Mouse (Mus musculus) kidney, postnatal 4 days (tissue): ENCODE measurements around the gene Ssb.
"Not testable (repeated sequence)": the region's sequence is repeated elsewhere in the genome, so short reads cannot be mapped to it uniquely, and the experiment has no call there.

ENCODE experiments used
- DNase-seq, 2 experiments: peaks; one replicate each; pipeline ENCODE4 v3.0.0; 2021; ENCODE audit warnings: mixed read lengths in 2 of 2

Gene Ssb

DNA sequence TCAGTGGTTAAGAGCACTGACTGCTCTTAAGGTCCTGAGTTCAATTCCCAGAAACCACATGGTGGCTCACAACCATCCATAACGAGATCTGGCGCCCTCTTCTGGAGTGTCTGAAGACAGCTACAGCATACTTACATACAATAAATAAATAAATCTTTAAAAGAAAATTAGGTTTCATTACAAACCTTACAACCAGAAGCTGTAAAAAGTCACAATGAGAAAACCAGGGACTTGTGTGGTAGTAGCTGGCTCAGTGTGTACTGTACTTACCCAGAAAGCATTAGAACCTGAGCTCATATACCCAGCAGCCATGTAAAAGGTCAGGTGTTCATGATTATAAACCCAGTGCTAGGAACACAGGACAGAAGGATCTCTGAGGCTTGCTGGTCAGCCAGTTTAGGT lies 22.6 kb downstream of the Ssb start:
- DNase-seq: no peak

DNA sequence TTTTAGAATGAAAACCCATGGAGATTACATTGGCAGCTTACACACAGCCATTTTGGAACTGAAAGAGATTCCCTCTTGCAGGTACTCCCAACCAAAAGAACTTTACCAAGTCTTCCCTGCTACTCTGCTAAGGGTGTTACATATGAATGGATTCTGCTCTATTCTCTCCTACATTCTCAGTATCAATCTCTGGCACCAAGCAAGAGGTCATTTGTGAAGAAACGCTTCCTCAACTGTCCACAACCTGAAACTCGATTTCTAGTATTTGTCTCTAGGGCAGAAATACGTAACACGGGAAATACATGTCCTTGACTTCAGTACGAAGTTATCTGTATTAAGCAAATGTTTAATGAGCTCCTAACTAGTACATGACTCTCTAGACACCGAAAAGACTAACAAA lies 23.2 kb downstream of the Ssb start:
- DNase-seq: no peak

DNA sequence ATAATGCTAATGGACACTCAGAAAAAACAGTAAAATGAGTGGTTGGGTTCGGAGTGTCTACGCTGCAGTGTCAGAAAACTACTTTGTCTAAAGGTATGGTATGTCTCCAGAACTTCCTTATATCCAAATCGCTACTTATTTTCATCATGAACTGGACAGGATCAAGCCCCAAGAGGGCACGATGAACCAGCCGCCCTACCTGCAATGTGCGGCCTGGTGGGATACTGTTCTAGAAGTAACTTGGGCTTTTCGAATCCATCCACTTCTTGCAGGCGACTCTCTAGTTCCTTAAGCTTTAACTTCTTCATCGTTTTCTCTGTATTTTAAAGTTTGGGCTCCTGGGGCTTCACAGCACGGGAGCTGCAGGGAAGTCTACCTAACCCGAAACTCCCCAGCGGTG lies 23.7 kb downstream of the Ssb start:
- DNase-seq: no peak

- peak; percentile 93 to 96 for DNase-seq
Observed at GRCm38 (mm10) chr2:69885451-69886305, 24.3 kb downstream of the Ssb start, which contains the start of gene Mettl5. Mettl5 (minus strand) TSS chr2:69885615.

DNA sequence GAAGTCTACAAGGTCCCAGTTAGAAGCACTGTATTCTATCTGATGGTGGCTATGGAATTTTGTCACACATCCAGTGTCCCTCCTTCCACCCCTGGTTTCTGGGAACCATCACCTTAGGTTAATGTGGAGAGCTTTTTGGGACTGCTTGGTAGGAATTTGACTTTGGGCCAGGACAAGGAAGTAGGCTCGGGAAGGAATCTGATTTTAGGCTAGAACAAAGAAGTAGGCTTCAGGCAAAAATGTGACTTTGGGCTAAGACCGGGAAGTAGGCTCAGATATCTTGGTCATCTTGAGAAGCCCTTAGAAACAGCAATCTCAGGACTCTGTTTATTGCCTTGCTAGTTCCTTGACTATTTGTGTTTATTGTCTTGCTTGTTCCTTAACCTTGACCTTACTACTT lies 27.6 kb downstream of the Ssb start:
- no peak for DNase-seq

GRCm38 (mm10) chr2:69890843-69891242 lies 29.5 kb downstream of the Ssb start:
- DNase-seq: no peak

- no peak for DNase-seq
Observed at GRCm38 (mm10) chr2:69893145-69893544, 31.8 kb downstream of the Ssb start.

DNA sequence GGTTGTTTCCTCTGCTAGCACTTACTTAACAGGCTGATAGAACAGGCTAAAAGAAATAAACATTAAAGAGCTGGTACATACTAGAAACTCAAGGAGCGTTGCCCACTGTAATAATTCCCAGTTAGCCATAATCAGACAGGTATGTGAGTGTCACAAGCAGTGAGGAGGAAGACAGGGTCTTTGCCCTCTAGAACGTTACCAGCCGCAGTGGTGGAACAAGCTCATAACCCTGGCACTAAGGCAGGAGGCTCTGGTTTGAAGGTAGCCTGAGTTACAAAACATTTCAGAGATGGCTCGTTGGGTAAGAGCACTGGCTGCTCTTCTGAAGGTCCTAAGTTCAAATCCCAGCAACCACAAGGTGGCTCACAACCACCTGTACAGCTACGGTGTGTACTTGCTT lies 32.5 kb downstream of the Ssb start:
- no peak for DNase-seq

DNA sequence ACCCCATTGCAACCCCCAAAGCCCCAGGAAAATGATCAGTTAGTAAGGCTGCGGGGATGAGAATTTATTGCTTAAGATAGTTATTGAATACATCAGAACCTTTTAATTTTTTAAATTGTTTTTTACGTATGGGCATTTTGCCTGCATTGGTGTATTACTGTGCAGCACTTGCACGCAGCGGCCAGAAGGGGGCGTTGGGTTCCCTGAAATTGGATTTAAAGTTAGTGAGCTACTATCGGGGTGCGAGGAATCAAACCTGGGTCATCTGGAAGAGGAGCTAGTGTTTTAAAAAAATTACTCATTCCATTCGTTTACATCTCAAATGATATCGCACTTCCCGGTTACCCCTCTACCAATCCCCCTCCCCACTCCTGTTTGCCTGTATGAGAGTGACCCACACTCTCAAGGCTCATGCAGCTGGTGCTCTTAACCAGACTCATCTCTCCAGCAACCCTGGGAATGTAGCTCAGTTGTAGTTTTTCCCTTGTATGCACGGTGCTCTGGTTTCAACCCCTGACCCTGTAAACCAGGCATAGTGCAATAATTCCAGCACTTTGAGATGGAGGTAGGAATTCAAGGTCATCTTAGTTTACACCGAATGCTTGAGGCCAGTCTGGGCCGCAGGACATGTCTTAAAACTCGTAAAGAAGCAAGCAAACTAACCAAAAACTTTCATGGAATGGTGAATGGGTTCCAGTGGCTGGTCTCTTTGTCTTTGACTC lies 34.3 kb downstream of the Ssb start:
- peak in 1 of 2 experiments; percentile 14 for DNase-seq

DNA sequence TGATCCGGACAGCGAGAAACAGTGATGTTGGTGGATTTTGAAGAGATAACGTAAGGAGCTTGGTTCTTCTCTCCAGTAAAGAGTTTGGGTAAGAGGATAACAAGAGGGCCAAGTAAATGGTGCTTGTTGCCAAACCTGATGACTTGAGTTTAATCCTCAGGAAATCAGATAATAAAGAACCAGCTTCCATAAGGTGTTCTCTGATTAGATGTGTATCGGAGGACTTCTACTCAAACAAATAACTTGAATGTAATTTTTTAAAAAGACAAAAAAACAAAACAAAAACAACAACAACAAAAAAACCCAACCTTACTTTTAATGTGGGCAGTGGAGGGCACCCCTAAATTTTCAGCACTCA lies 34.8 kb downstream of the Ssb start:
- no peak for DNase-seq

DNA sequence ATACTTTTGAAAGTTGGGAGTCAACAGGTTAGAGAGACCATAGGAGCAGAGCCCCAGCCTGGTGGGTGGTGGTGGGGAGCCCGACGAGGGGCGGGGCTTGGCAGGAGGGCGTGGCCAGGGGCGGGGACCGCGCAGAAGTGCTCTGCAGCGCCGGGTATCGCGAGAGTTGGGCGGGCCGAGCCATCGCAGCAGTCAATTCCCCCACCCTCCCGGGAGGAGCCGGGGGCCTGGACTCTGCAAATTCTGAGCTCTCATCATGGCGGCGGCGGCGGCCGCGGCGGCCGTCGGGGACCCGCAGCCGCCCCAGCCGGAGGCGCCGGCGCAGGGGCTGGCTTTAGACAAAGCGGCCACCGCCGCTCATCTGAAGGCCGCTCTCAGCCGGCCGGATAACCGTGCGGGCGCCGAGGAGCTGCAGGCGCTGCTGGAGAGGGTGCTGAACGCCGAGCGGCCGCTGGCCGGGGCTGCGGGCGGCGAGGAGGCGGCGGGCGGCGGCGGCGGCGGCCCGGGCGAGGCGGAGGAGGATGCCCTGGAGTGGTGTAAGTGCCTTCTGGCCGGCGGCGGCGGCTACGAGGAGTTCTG lies 35.8 kb downstream of the Ssb start, which contains the start of gene Ubr3:
TSS of gene Ubr3 (plus strand) at position 208 of the 579 bp plus-strand sequence.
- peak; percentile 100 for DNase-seq

- DNase-seq: peak; percentile 61 to 78
Observed at GRCm38 (mm10) chr2:69897618-69898575, 36.5 kb downstream of the Ssb start.

- no peak for DNase-seq
Observed at GRCm38 (mm10) chr2:69903541-69903940, 42.2 kb downstream of the Ssb start.

GRCm38 (mm10) chr2:69907394-69907793 lies 46.0 kb downstream of the Ssb start:
- DNase-seq: not testable (repeated sequence)

DNA sequence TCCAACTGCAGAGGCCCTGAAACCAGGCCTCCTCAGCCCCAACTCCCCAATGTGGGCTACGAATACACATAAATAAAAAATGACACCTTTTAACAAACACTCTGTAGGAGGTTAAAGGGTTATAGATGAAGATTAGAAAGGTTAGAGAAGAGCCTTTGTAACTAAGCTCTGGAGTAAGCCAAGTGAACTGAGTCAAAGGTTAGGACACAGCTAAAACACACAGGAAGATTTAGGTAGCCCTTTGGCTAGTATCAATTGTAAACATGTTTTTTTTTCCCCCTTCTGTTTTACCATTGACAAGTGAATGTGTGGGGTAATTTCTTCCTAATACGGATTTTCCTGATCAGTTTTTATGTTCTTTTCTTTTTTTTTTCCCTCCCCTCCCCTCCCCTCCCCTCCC lies 51.4 kb downstream of the Ssb start:
- no peak for DNase-seq

- DNase-seq: no peak
Observed at GRCm38 (mm10) chr2:69917301-69917700, 55.9 kb downstream of the Ssb start.
